Mouse (Mus musculus) G1E (cell line): Measurements from ENCODE around the gene Hcar2.

Experiments used
- CTCF ChIP-seq: IDR thresholded peaks from 2 replicates; pipeline ENCODE4 v1.5.1; 2012; ENCODE audit warnings: low read depth, low read length, inconsistent platforms, mixed read lengths
- TAL1 ChIP-seq: conservative IDR thresholded peaks from 2 replicates; pipeline ENCODE4 v1.6.1; 2012; ENCODE audit warnings: low read depth, low read length, inconsistent platforms, mixed read lengths

DNA sequence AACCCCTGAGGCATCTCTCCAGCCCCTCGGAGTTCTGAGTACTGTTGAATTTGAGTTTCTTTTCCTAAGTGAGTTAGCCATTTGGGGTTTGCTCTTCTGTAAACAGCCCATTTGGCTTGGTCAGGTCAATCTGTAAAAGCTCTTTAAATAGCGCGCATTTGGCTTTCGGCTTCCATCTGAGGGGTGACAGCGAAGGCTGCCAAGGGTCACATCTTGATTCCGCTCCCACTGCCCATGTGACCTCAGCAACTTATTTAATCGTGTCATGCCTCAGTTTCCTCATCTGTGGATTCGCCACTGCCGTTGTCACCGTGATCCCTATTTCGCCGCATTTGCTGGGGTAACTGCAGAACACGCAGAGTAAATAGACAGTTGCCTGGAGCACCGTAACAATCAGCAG lies 21.0 kb downstream of the Hcar2 start:
- TF ChIP-seq CTCF (no peak), TAL1 (no peak)
